Mouse (Mus musculus) intestine, postnatal 0 days (tissue): ENCODE results near the gene Dazl. TPM values are rescaled to one million over a fixed set of nuclear protein-coding genes. Genes with fewer than 3 reads are reported as not detected.

ENCODE experiments used
- ATAC-seq: fragments of 200-750 bp; cut with Nextera tagmentation; 2 replicates; pipeline ENCODE4 v1.8.0; 2017; ENCODE audit warnings: mild to moderate bottlenecking, moderate TSS enrichment, moderate library complexity
- H3K27ac ChIP-seq: fragments of 300-500 bp; sonication (generic); 2 replicates; pipeline ENCODE4 v1.5.1; 2014; ENCODE audit warnings: mild to moderate bottlenecking, low read depth, low read length, moderate library complexity
- H3K27me3 ChIP-seq: fragments of 300-500 bp; sonication (generic); replicated peaks from 2 replicates; pipeline ENCODE4 v1.6.1; 2014; ENCODE audit warnings: low read length, mixed read lengths; ENCODE audit not compliant: control insufficient read depth, insufficient read depth
- H3K36me3 ChIP-seq: fragments of 300-500 bp; sonication (generic); 2 replicates; pipeline ENCODE4 v1.6.1; 2014; ENCODE audit warnings: mild to moderate bottlenecking, moderate library complexity; ENCODE audit not compliant: control insufficient read depth, insufficient read depth
- H3K4me1 ChIP-seq: fragments of 300-500 bp; sonication (generic); replicated peaks from 2 replicates; pipeline ENCODE4 v1.6.1; 2014; ENCODE audit warnings: antibody characterized with exemption, low read length, mixed read lengths; ENCODE audit not compliant: control insufficient read depth, insufficient read depth
- H3K4me2 ChIP-seq: fragments of 300-500 bp; sonication (generic); replicated peaks from 2 replicates; pipeline ENCODE4 v1.6.1; 2014; ENCODE audit warnings: low read depth, mild to moderate bottlenecking, moderate library complexity
- H3K4me3 ChIP-seq: fragments of 300-500 bp; sonication (generic); 2 replicates; pipeline ENCODE4 v1.5.1; 2014; ENCODE audit warnings: low read depth, low read length
- H3K9ac ChIP-seq: fragments of 300-500 bp; sonication (generic); 2 replicates; pipeline ENCODE4 v1.6.1; 2014; ENCODE audit warnings: mild to moderate bottlenecking, low read depth, low read length
- H3K9me3 ChIP-seq: fragments of 300-500 bp; sonication (generic); 2 replicates; pipeline ENCODE4 v1.6.1; 2016; ENCODE audit warnings: mixed run types; ENCODE audit not compliant: control insufficient read depth
- CTCF ChIP-seq: sonication (generic); IDR thresholded peaks from 2 replicates; pipeline ENCODE4 v1.5.1; 2016; ENCODE audit warnings: low read depth, mild to moderate bottlenecking, control low read depth, antibody characterized with exemption, moderate library complexity
- WGBS: fragments of 180-500 bp; shearing (Covaris S2); extraction: QIAGEN DNeasy Blood & Tissue Kit; methylation state at CpG from one replicate; pipeline ENCODE4 v1.1.7; 2014; 5-methylcytosine and 5-hydroxymethylcytosine counted together
- polyA plus RNA-seq: library from polyadenylated mRNA; unstranded; fragments of >200 nt; fragmentation: Nextera tagmentation; extraction: Ambion mirVana; gene quantifications from 2 replicates; pipeline ENCODE4 v1.2.1, GENCODE M21; 2015

Gene Dazl
- polyA plus RNA-seq, result 0.13 and 0.25 TPM in 2 replicates

GRCm38 (mm10) chr17:50293241-50293731, at the start of gene Dazl:
Dazl (minus strand) TSS chr17:50293636.
- Histone ChIP-seq H3K4me3 (peak within 1 kb of the TSS; percentile 46), H3K4me2 (peak within 1 kb of the TSS; percentile 72), H3K9ac (peak within 1 kb of the TSS; percentile 47), H3K9me3 (peaks cover 3% of the 10 kb centered on the region; the same call in 1 of the 2 replicates), H3K4me1 (no peaks in the 10 kb centered on the region), H3K36me3 (no peaks in the 10 kb centered on the region), H3K27ac (peak within 1 kb of the TSS; percentile 55; the same call in 1 of the 2 replicates), H3K27me3 (no peaks in the 10 kb centered on the region)
- 94% methylated on average over 43 of the region's 43 CpGs for WGBS
- TF ChIP-seq CTCF, result no peak
- no peak for ATAC-seq

- no peak for TF ChIP-seq CTCF
- Histone ChIP-seq H3K9me3 (no peaks in the 10 kb centered on the region), H3K27ac (no peak overlapping the region), H3K4me3 (no peak overlapping the region), H3K27me3 (no peaks in the 10 kb centered on the region), H3K4me2 (no peak overlapping the region), H3K36me3 (no peaks in the 10 kb centered on the region), H3K4me1 (no peaks in the 10 kb centered on the region), H3K9ac (no peak overlapping the region)
- 84% methylated on average over 11 of the region's 11 CpGs for WGBS
- no peak for ATAC-seq
Observed at GRCm38 (mm10) chr17:50341850-50342544, 48.6 kb upstream of the Dazl start.

DNA sequence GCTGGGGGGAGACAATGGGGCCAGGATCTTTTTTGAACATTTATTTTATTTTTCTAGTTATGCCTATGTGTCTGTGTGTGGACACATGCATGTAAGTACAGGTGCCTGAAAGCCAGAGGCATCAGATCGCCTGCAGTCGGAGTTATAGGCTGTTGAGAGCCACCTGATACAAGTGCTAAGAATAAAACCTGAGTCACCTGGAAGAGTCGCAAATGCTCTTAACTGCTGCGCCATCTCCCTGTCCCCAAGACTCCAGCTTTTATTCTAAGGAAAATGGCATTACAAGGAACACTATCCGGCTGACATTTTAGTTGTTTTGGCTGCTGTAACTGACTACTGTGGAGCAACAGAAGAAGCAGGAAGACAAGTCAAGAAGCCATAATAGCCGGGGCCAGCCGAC, 45.5 kb upstream of the Dazl start:
- H3K4me3 ChIP-seq, result no peak overlapping the region
- peaks cover 4% of the 10 kb centered on the region; the same call in 1 of the 2 replicates for H3K4me1 ChIP-seq
- no peak for ATAC-seq
- H3K4me2 ChIP-seq, result no peak overlapping the region
- no peaks in the 10 kb centered on the region for H3K36me3 ChIP-seq
- no peak for TF ChIP-seq CTCF
- H3K27me3 ChIP-seq, result no peaks in the 10 kb centered on the region
- H3K9me3 ChIP-seq, result no peaks in the 10 kb centered on the region
- H3K27ac ChIP-seq, result no peak overlapping the region
- H3K9ac ChIP-seq, result no peak overlapping the region
- 95% methylated on average over 7 of the region's 7 CpGs for WGBS

DNA sequence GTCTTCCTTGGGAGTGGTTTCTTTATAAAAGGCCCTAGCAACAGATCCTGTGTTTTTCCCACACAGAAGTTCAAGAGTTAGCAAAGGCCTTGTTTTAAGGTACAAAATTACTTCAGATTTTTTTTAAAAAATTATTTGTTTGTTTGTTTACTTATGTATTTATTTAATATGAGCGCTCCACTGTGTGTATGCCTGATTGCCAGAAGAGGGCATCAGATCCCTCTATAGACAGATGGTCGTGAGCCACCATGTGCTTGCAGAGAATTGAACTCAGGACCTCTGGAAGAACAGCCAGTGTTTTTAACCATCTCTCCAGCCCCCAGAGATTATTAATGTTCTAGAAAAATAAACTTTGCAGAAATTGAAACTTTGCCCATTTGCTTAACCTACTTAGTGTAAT, 42.3 kb upstream of the Dazl start:
- peak; percentile 41 for TF ChIP-seq CTCF
- H3K36me3 ChIP-seq, result no peaks in the 10 kb centered on the region

GRCm38 (mm10) chr17:50334694-50335093, 41.3 kb upstream of the Dazl start:
- H3K27me3 ChIP-seq, result no peaks in the 10 kb centered on the region
- no peak overlapping the region for H3K9ac ChIP-seq
- no peaks in the 10 kb centered on the region for H3K9me3 ChIP-seq
- no peak overlapping the region for H3K4me2 ChIP-seq
- peaks cover 4% of the 10 kb centered on the region; the same call in 1 of the 2 replicates for H3K4me1 ChIP-seq
- no peak overlapping the region for H3K27ac ChIP-seq
- WGBS, result 54% methylated on average over 5 of the region's 5 CpGs
- TF ChIP-seq CTCF, result no peak
- H3K36me3 ChIP-seq, result no peaks in the 10 kb centered on the region
- H3K4me3 ChIP-seq, result no peak overlapping the region
- ATAC-seq, result no peak

More for the DNA sequence above, 42.3 kb upstream of the Dazl start:
- no peak overlapping the region for H3K9ac ChIP-seq
- peaks cover 4% of the 10 kb centered on the region; the same call in 1 of the 2 replicates for H3K4me1 ChIP-seq
- 76% methylated on average over 2 of the region's 2 CpGs for WGBS
- no peak overlapping the region for H3K27ac ChIP-seq
- no peak overlapping the region for H3K4me3 ChIP-seq
- H3K9me3 ChIP-seq, result no peaks in the 10 kb centered on the region
- no peak overlapping the region for H3K4me2 ChIP-seq
- ATAC-seq, result no peak
- H3K27me3 ChIP-seq, result no peaks in the 10 kb centered on the region

- Histone ChIP-seq H3K36me3 (no peaks in the 10 kb centered on the region), H3K4me2 (peak overlapping the region; percentile 49), H3K27ac (no peak overlapping the region; the same call in 1 of the 2 replicates), H3K4me1 (peaks cover 4% of the 10 kb centered on the region; the same call in 1 of the 2 replicates), H3K9ac (no peak overlapping the region), H3K4me3 (0 out of 2 replicates have a peak overlapping the region, but pooled peaks have one; percentile 5), H3K9me3 (no peaks in the 10 kb centered on the region), H3K27me3 (no peaks in the 10 kb centered on the region)
- ATAC-seq, result no peak
- 36% methylated on average over 7 of the region's 7 CpGs for WGBS
- no peak for TF ChIP-seq CTCF
Observed at GRCm38 (mm10) chr17:50332012-50332300, 38.5 kb upstream of the Dazl start.
